Mouse (Mus musculus): ENCODE results near the gene Ccdc89.

The Ccdc89 gene

GRCm38 (mm10) chr7:90426020-90427001 lies at the start of gene Ccdc89:
TSS of gene Ccdc89 (plus strand) at chr7:90426577.
- WGBS = 15% methylated on average over 29 of the region's 29 CpGs

- 89% methylated on average over 2 of the region's 2 CpGs for WGBS
Observed at GRCm38 (mm10) chr7:90384411-90384810, 42.0 kb upstream of the Ccdc89 start.

- 5% methylated on average over 8 of the region's 8 CpGs for WGBS
Observed at GRCm38 (mm10) chr7:90386885-90387459, 39.4 kb upstream of the Ccdc89 start.

GRCm38 (mm10) chr7:90389765-90390164 lies 36.6 kb upstream of the Ccdc89 start:
- 41% methylated on average over 3 of the region's 3 CpGs for WGBS

GRCm38 (mm10) chr7:90395073-90395472 lies 31.3 kb upstream of the Ccdc89 start:
- 52% methylated on average over 4 of the region's 4 CpGs for WGBS

GRCm38 (mm10) chr7:90395928-90396327 lies 30.4 kb upstream of the Ccdc89 start:
- 48% methylated on average over 5 of the region's 5 CpGs for WGBS

GRCm38 (mm10) chr7:90409934-90410333 lies 16.4 kb upstream of the Ccdc89 start:
- 44% methylated on average over 3 of the region's 3 CpGs for WGBS

GRCm38 (mm10) chr7:90427006-90427405 lies 629 bp downstream of the Ccdc89 start:
- WGBS = 64% methylated on average over 9 of the region's 9 CpGs

- WGBS = 60% methylated on average over 4 of the region's 4 CpGs
Observed at GRCm38 (mm10) chr7:90440044-90440443, 13.7 kb downstream of the Ccdc89 start.

- WGBS = 2% methylated on average over 4 of the region's 4 CpGs
Observed at GRCm38 (mm10) chr7:90442070-90442469, 15.7 kb downstream of the Ccdc89 start.

- under 1% methylated on average over 50 of the region's 54 CpGs for WGBS
Observed at GRCm38 (mm10) chr7:90442518-90443080, 16.2 kb downstream of the Ccdc89 start, which contains the start of gene Crebzf. TSS of gene Crebzf (plus strand) at chr7:90442729.

GRCm38 (mm10) chr7:90443101-90444091 lies 17.0 kb downstream of the Ccdc89 start:
- under 1% methylated on average over 123 of the region's 123 CpGs for WGBS

- WGBS = 1% methylated on average over 6 of the region's 6 CpGs
Observed at GRCm38 (mm10) chr7:90444206-90444605, 17.8 kb downstream of the Ccdc89 start.

- 8% methylated on average over 7 of the region's 7 CpGs for WGBS
Observed at GRCm38 (mm10) chr7:90456149-90456844, 29.9 kb downstream of the Ccdc89 start.

GRCm38 (mm10) chr7:90456845-90457468 lies 30.6 kb downstream of the Ccdc89 start, which contains the start of gene Tmem126a:
TSS of gene Tmem126a (minus strand) at chr7:90457229.
- under 1% methylated on average over 41 of the region's 41 CpGs for WGBS

- 2% methylated on average over 10 of the region's 10 CpGs for WGBS
Observed at GRCm38 (mm10) chr7:90457517-90457916, 31.1 kb downstream of the Ccdc89 start.

- 60% methylated on average over 10 of the region's 10 CpGs for WGBS
Observed at GRCm38 (mm10) chr7:90460330-90460729, 34.0 kb downstream of the Ccdc89 start.

- 26% methylated on average over 14 of the region's 14 CpGs for WGBS
Observed at GRCm38 (mm10) chr7:90460930-90461329, 34.6 kb downstream of the Ccdc89 start.

GRCm38 (mm10) chr7:90461441-90461840 lies 35.1 kb downstream of the Ccdc89 start:
- 97% methylated on average over 5 of the region's 5 CpGs for WGBS

- 64% methylated on average over 2 of the region's 2 CpGs for WGBS
Observed at GRCm38 (mm10) chr7:90473511-90473910, 47.1 kb downstream of the Ccdc89 start.
